ENCODE assay signal across 16 mouse cellular contexts in genomic region chr1:178999876-179000528, GRCm38 (mm10).
DNase-seq lines count a peak whose midpoint lies in the region; ATAC-seq and TF ChIP-seq lines count a peak whose summit lies in the region.
"Had no signal": no experiment of that assay in that cellular context is flagged by ENCODE, and none has a peak within 500 bp of the region (broad histone marks: within the 10 kb centered on the region; RNA-seq: fewer than 3 reads in every experiment).

No protein-coding gene starts in this region.

- H3K4me2 ChIP-seq in kidney, embryonic 15.5 days: no peak overlapping the region
- H3K4me2 ChIP-seq: hindbrain, embryonic 13.5 days; neural tube, embryonic 13.5 days had no signal

- no peak for ATAC-seq in cerebellum, adult (ENCODE audit: insufficient number of reproducible peaks, low FRiP score, low TSS enrichment)
- ATAC-seq in kidney, embryonic 15.5 days (replicated peaks; ENCODE audit: low FRiP score): peak; percentile 43; the same call in 1 of the 2 replicates
- ATAC-seq: midbrain, embryonic 16.5 days had no signal

- H3K4me1 ChIP-seq in cerebellum, adult 2 months (ENCODE audit: control insufficient read depth, insufficient read depth, low read length): peaks cover 17% of the 10 kb centered on the region
- H3K4me1 ChIP-seq in kidney, embryonic 15.5 days: peaks cover 31% of the 10 kb centered on the region
- peaks cover 12% of the 10 kb centered on the region for H3K4me1 ChIP-seq in embryonic fibroblast, embryonic 13.5 days (ENCODE audit: control insufficient read depth, insufficient read depth, low read length)

- TF ChIP-seq POLR2A in cerebellum, adult 2 months (IDR thresholded peaks at IDR 0.05; ENCODE audit: borderline replicate concordance, insufficient read depth, low read length): no peak
- TF ChIP-seq POLR2A in embryonic fibroblast, embryonic 13.5 days (IDR thresholded peaks at IDR 0.05; ENCODE audit: low read depth, low read length): no peak

- 0 out of 2 replicates have a peak overlapping the region, but pooled peaks have one; percentile 37 for H3K27ac ChIP-seq in cerebellum, adult 2 months (ENCODE audit: insufficient read depth, low read length)
- no peak overlapping the region for H3K27ac ChIP-seq in kidney, embryonic 15.5 days
- H3K27ac ChIP-seq in embryonic fibroblast, embryonic 13.5 days (ENCODE audit: insufficient read depth, low read length): peak overlapping the region; percentile 83
- H3K27ac ChIP-seq: hindbrain, embryonic 13.5 days; neural tube, embryonic 13.5 days had no signal

- H3K9ac ChIP-seq in kidney, embryonic 15.5 days: no peak overlapping the region
- H3K9ac ChIP-seq: hindbrain, embryonic 13.5 days; neural tube, embryonic 13.5 days had no signal

- no peaks in the 10 kb centered on the region for H3K27me3 ChIP-seq in cerebellum, adult 2 months (ENCODE audit: control insufficient read depth, insufficient read depth, low read length)
- no peaks in the 10 kb centered on the region for H3K27me3 ChIP-seq in kidney, embryonic 15.5 days
- H3K27me3 ChIP-seq: neural tube, embryonic 13.5 days had no signal

- H3K4me3 ChIP-seq in cerebellum, adult 2 months (replicated peaks; ENCODE audit: insufficient read depth, low read depth, low read length): no peak overlapping the region
- H3K4me3 ChIP-seq in kidney, embryonic 15.5 days (replicated peaks): no peak overlapping the region
- no peak overlapping the region for H3K4me3 ChIP-seq in embryonic fibroblast, embryonic 13.5 days (ENCODE audit: insufficient read depth, low read length)
- H3K4me3 ChIP-seq: hindbrain, embryonic 13.5 days; neural tube, embryonic 13.5 days had no signal

- WGBS in cerebellum, adult 2 months: 34% methylated on average over 9 of the region's 9 CpGs
- 36% methylated on average over 9 of the region's 9 CpGs for WGBS in kidney, embryonic 15.5 days

- no peaks in the 10 kb centered on the region for H3K9me3 ChIP-seq in kidney, embryonic 15.5 days (replicated peaks)
- H3K9me3 ChIP-seq: hindbrain, embryonic 13.5 days; neural tube, embryonic 13.5 days had no signal

- no peak for TF ChIP-seq CTCF in cerebellum, adult 2 months (IDR thresholded peaks at IDR 0.05; ENCODE audit: borderline replicate concordance, insufficient read depth, low read depth, low read length)
- no peak for TF ChIP-seq CTCF in embryonic fibroblast, embryonic 13.5 days (IDR thresholded peaks at IDR 0.05; ENCODE audit: borderline replicate concordance, insufficient read depth, low read length)

- no peaks in the 10 kb centered on the region for H3K36me3 ChIP-seq in kidney, embryonic 15.5 days
- H3K36me3 ChIP-seq: hindbrain, embryonic 13.5 days; neural tube, embryonic 13.5 days had no signal

- peak; percentile 45 to 49 for DNase-seq in cerebellum, adult 2 months
- DNase-seq in kidney, adult 8-10 months: no peak
- peak; percentile 71 for DNase-seq in NIH3T3 (ENCODE audit: low read depth)
- DNase-seq in spleen, postnatal 10 days (ENCODE audit: low spot score in 2 of 2): no peak
- DNase-seq in right cerebral cortex, postnatal 25 days: no peak
- DNase-seq: adrenal gland, postnatal 10 days; kidney, adult 11 months; layer of hippocampus, adult 9-11 months; lung, postnatal 36 days; thymus, postnatal 4 days had no signal

Comparison
In these comparisons a context has a peak if more than half of its experiments do, and no peak if none do; other contexts are left out.
1. DNase-seq: peak in cerebellum, adult 2 months (2 of 2) and NIH3T3 (single experiment); none in kidney, adult 8-10 months (0 of 2), spleen, postnatal 10 days (0 of 2) and right cerebral cortex, postnatal 25 days (single experiment).